Mouse (Mus musculus) spleen, adult 2 months (tissue): ENCODE results near the gene Ntng2. TPM values are rescaled to one million over a fixed set of nuclear protein-coding genes. Genes with fewer than 3 reads are reported as not detected.

ENCODE experiments used
- DNase-seq, 2 experiments: peaks; one replicate each; pipeline versions ENCODE4 v3.0.0 to v3.0.0-alpha.2; 2012 to 2021; ENCODE audit warnings: low spot score in 2 of 2, low read depth in 1 of 2
- H3K27ac ChIP-seq: fragments of 200-500 bp; 2 replicates; pipeline ENCODE4 v1.5.1; 2012; ENCODE audit warnings: low read length, inconsistent platforms; ENCODE audit not compliant: insufficient read depth
- H3K27me3 ChIP-seq: fragments of 200-500 bp; 2 replicates; pipeline ENCODE4 v1.6.1; 2012; ENCODE audit warnings: mild to moderate bottlenecking, moderate library complexity, low read length, inconsistent platforms; ENCODE audit not compliant: control insufficient read depth, insufficient read depth
- H3K36me3 ChIP-seq: fragments of 200-500 bp; 2 replicates; pipeline ENCODE4 v1.6.1; 2012; ENCODE audit warnings: mild to moderate bottlenecking, low read length, inconsistent platforms; ENCODE audit not compliant: control insufficient read depth, insufficient read depth
- H3K4me1 ChIP-seq: fragments of 200-500 bp; 2 replicates; pipeline ENCODE4 v1.6.1; 2011; ENCODE audit warnings: inconsistent platforms; ENCODE audit not compliant: control insufficient read depth, insufficient read depth, insufficient read length
- H3K4me3 ChIP-seq: fragments of 200-500 bp; 2 replicates; pipeline ENCODE4 v1.5.1; 2011; ENCODE audit warnings: mild to moderate bottlenecking, inconsistent platforms; ENCODE audit not compliant: insufficient read depth, insufficient read length; ENCODE audit errors: extremely low read depth
- CTCF ChIP-seq: fragments of 200-500 bp; IDR thresholded peaks from 2 replicates; pipeline ENCODE4 v1.5.1; 2011; ENCODE audit warnings: mild to moderate bottlenecking, inconsistent platforms; ENCODE audit not compliant: insufficient read depth, insufficient read length, insufficient replicate concordance; ENCODE audit errors: extremely low read depth
- POLR2A ChIP-seq: fragments of 200-500 bp; IDR thresholded peaks from 2 replicates; pipeline ENCODE4 v1.6.1; 2011; ENCODE audit warnings: low read depth, low read length, inconsistent platforms
- WGBS: fragments of 180-500 bp; shearing (Covaris S2); methylation state at CpG from one replicate; pipeline ENCODE4 v1.1.7; 2018; 5-methylcytosine and 5-hydroxymethylcytosine counted together
- polyA plus RNA-seq: library from polyadenylated mRNA; depleted of rRNA; stranded (reverse); fragments of >200 nt; gene quantifications from 2 replicates; pipeline ENCODE4 v1.2.3, GENCODE M21; 2012

Ntng2 gene
- polyA plus RNA-seq, 1 experiment = 40.6 TPM

DNA sequence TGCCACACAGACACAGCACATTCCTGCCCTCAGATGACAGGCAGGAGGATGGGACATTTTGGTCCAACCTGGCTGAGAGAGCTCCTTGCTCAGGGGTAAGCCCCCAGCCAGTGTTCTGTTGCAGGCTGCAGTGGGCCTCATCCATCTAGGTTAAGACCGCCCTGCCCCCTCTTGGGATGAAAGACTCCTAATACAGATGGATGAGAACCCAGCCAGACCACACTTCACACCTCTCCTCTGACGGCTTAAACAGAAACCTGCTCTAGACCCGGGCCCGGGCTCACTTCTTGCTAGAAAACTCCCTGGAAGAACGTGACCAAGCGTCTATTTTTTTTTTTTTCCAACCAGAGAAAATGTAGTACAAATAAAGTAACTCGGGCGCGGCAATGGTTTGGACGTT is 3.0 kb downstream of the Ntng2 start:
- Histone ChIP-seq H3K27ac (no peak overlapping the region), H3K4me1 (no peaks in the 10 kb centered on the region; the same call in 1 of the 2 replicates), H3K4me3 (no peak overlapping the region), H3K36me3 (no peaks in the 10 kb centered on the region), H3K27me3 (peaks cover 17% of the 10 kb centered on the region)
- no peak for DNase-seq
- 35% methylated on average over 10 of the region's 10 CpGs for WGBS
- TF ChIP-seq POLR2A (no peak), CTCF (no peak)

DNA sequence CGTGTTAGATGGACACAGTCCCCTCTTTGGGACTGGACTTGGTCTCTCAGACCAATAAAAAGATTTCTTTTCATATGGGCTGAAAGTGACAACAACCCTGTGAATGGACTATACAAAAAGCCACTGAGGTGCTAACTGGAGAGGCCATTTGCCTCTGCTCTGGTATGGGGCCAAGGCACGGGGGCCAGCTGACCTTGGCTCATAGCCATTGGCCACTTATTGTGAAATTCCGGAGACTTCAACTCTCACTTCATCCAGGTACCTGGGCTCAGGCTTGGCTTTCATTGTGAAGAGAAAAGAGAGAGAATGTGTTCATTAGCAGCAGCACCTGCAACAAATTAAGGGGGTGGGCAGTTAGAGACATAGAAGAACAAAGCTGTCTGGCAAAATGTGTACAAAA is 4.3 kb downstream of the Ntng2 start:
- no peak for DNase-seq
- whole genome bisulfite sequencing = 80% methylated on average over 3 of the region's 3 CpGs

GRCm38 (mm10) chr2:29247386-29247785 is 5.4 kb downstream of the Ntng2 start:
- H3K27ac ChIP-seq = no peak overlapping the region
- no peaks in the 10 kb centered on the region for H3K36me3 ChIP-seq
- DNase-seq = no peak
- 50% methylated on average over 2 of the region's 2 CpGs for WGBS
- H3K27me3 ChIP-seq = peaks cover 16% of the 10 kb centered on the region
- H3K4me1 ChIP-seq = no peaks in the 10 kb centered on the region; the same call in 1 of the 2 replicates
- no peak overlapping the region for H3K4me3 ChIP-seq
- no peak for TF ChIP-seq POLR2A
- no peak for TF ChIP-seq CTCF

More for the DNA sequence above, 4.3 kb downstream of the Ntng2 start:
- H3K4me3 ChIP-seq = no peak overlapping the region
- TF ChIP-seq POLR2A (no peak), CTCF (no peak)
- H3K27ac ChIP-seq = no peak overlapping the region
- H3K27me3 ChIP-seq = peaks cover 17% of the 10 kb centered on the region
- no peaks in the 10 kb centered on the region; the same call in 1 of the 2 replicates for H3K4me1 ChIP-seq
- H3K36me3 ChIP-seq = no peaks in the 10 kb centered on the region

DNA sequence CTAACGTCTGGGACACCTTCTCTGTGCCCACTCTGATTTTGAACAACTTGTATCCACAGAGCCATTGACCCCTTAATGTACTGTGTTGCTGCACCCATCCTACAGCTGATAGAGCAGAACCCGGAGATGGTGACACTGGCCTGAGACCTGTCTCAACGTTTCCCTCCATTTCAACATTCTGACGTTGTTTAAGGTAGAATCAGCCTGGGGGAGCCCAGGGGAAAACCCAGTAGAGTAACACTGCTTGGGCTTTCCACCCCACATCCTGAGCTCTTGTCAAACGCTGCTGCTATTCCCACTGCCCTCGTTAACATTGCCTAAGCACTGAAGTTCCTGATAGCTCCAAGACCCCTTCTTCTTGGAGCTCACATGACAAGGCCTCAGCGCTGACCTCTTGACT is 5.9 kb downstream of the Ntng2 start:
- Histone ChIP-seq H3K4me1 (no peaks in the 10 kb centered on the region; the same call in 1 of the 2 replicates), H3K4me3 (no peak overlapping the region), H3K27ac (no peak overlapping the region), H3K36me3 (no peaks in the 10 kb centered on the region), H3K27me3 (peaks cover 13% of the 10 kb centered on the region)
- TF ChIP-seq CTCF (no peak), POLR2A (no peak)
- no peak for DNase-seq
- WGBS = 76% methylated on average over 7 of the region's 7 CpGs

GRCm38 (mm10) chr2:29246275-29246674 is 6.5 kb downstream of the Ntng2 start:
- H3K4me1 ChIP-seq = no peaks in the 10 kb centered on the region; the same call in 1 of the 2 replicates
- TF ChIP-seq CTCF (no peak), POLR2A (no peak)
- DNase-seq = no peak
- no peaks in the 10 kb centered on the region for H3K36me3 ChIP-seq
- WGBS = 92% methylated on average over 3 of the region's 3 CpGs
- H3K4me3 ChIP-seq = no peak overlapping the region
- peaks cover 8% of the 10 kb centered on the region for H3K27me3 ChIP-seq
- H3K27ac ChIP-seq = no peak overlapping the region

DNA sequence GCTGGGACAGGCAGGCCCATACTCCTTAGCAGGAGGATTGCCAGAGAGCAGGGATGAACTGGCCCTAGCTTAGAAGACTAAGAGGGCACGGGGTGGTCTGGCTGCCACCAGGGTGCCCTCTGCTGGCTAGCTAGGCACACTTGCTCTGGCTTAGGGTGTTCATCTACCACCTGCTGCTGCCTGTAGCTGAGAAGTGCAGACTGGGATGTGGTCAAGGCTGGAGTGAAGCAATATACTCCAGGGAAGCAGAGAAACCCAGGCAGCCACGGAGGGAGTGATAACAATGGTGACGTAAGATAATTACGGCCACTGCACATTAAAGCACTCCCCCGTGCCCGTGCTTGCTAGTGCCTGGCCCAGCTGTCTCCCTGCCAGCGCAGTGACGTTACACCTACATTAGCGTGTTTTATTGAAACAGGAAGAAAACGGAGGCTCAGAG is 7.4 kb downstream of the Ntng2 start:
- Histone ChIP-seq H3K27ac (no peak overlapping the region), H3K4me3 (no peak overlapping the region), H3K4me1 (no peaks in the 10 kb centered on the region; the same call in 1 of the 2 replicates), H3K27me3 (peaks cover 3% of the 10 kb centered on the region), H3K36me3 (no peaks in the 10 kb centered on the region)
- TF ChIP-seq POLR2A (no peak), CTCF (no peak)
- DNase-seq = no peak
- WGBS = 41% methylated on average over 10 of the region's 10 CpGs

DNA sequence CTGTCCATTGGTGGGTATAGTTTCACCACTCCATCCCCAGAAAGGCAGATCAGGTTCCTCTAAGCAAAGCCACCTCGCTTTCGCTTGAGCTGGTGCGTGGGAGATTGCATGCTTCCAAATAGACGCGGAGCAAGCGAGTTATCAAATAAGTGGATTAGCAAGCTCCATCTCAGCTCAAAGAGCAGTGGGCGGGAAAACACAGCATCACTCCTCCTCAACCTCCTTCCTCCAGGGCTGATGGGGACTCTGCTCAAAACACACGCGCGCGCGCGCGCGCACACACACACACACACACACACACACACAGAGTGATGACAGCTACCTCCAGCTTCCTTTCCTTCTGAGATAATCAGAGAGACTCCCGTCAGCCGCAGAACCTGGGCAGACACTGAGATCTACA is 13.5 kb downstream of the Ntng2 start:
- 81% methylated on average over 17 of the region's 17 CpGs for WGBS
- H3K4me3 ChIP-seq = no peak overlapping the region

More for the DNA sequence above, 13.5 kb downstream of the Ntng2 start:
- Histone ChIP-seq H3K4me1 (no peaks in the 10 kb centered on the region), H3K36me3 (no peaks in the 10 kb centered on the region), H3K27ac (no peak overlapping the region), H3K27me3 (no peaks in the 10 kb centered on the region)
- DNase-seq = no peak
- TF ChIP-seq POLR2A (no peak), CTCF (no peak)
